Mouse (Mus musculus) frontal cortex, postnatal 36 days (tissue): Measurements from ENCODE around the gene Ahnak2.
"Not testable (repeated sequence)": the region's sequence is repeated elsewhere in the genome, so short reads cannot be mapped to it uniquely, and the experiment has no call there.

Experiments used
- DNase-seq, 2 experiments: peaks; one replicate each; pipeline ENCODE4 v3.0.0; 2022; ENCODE audit warnings: low spot score in 2 of 2

The Ahnak2 gene

DNA sequence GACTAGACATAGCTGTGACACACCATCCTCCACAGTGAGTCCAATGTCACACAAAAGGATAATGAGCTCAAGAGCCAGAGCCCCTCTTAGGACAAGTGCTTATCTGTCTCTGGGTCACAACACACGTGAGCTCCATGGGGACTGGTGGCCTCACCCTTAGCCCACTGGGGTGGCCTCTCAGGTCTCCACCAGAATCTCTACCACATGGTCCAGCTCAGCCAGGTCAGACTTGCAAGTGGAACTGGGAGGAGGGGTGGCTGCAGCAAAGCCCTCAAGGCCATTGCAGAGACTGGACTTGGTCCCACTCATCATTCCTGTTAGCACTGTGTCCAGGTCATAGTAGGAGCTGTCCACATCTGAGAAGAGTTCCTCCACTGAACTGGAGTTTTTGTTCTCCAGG, 18.8 kb upstream of the Ahnak2 start:
- no peak for DNase-seq

DNA sequence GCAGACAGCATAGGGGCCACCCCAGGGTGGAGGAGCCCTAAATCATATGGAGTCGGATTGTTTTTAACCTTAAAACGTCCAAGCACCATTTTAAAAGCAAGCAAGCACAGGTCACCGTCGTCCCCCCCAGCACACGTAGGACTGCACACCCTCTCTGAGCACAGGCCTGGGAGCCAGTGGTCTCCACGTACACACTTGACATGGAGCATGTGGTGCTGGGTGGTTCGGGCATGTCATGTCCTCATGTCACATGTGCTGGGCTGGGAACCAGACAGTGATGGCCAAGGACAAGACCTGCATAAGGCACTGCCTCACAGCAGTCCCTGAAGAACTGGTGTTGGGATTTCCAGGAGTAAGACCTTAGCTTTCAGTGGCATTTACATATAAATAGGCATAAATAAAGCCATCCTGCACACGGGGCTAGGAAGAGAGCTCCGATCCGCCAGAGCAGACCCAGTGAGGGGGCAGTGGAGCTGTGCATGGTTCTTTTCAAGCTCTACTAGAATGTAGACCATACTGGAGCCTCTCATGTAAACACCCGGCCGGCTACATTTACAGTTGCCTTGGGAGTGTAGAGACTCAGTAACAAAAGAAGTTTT, 18.0 kb upstream of the Ahnak2 start:
- no peak for DNase-seq

DNA sequence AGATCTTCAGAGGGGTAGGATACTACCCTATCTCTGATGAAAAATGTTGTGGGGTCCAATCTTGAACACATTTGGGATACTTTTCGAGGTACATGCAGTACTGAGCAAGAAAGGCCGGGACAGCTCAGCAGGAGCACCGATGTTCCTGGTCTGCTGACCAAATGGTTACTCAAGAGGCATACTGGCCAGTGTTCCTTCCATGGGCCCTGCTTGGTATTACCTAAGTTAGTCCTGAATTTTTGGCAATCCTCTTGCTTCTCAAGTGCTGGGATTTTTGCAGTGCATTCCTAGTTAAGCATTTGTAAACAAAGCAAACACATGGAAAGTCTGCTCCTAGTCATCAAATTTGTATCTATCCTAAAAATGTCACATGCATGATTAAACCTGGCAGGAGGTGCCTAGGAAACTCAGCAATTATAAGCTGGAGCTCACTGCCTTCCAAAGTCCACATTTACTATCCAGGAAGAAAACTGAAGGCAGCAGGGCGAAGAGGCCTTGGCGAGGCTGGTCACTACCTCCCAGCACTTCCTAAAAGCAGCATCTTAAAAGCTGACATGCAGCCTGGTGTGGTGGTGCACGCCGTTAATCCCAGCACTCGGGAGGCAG, 16.7 kb upstream of the Ahnak2 start:
- no peak for DNase-seq

DNA sequence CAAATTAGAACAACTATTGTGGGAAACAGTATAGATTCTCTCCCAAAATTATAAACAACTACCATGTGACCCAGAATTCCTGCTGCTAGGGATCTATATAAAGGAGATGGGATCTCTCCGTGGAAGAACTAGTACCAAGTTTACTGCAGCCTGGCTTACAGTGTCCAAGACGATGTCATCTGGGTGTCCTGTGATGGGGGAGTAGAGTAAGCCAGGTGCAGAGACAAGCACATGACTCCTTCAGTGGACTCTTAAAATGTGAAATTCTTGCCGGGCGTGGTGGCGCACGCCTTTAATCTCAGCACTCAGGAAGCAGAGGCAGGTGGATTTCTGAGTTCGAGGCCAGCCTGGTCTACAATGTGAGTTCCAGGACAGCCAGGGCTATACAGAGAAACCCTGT, 14.4 kb upstream of the Ahnak2 start:
- DNase-seq: not testable (repeated sequence)

DNA sequence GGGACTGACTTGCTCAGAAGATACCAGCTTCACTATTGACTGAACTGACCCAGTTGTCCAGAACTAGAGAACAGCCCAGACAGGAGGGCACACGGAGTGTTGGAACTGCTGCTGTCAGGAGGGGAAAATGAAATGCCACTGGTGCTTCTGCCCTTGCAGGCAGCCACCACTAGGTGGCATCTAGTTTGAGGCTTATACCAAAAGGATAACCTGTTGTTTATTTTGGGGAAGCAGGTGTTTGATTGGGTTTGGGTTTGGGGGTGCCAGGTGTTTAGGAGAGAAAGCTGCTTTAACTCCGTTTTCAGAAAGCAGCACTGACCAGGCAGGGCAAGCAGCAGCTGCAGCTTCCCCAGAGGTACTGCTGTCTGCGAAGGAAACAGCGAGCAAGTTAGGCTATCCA, 13.8 kb upstream of the Ahnak2 start:
- peak in 1 of 2 experiments; percentile 67 for DNase-seq

DNA sequence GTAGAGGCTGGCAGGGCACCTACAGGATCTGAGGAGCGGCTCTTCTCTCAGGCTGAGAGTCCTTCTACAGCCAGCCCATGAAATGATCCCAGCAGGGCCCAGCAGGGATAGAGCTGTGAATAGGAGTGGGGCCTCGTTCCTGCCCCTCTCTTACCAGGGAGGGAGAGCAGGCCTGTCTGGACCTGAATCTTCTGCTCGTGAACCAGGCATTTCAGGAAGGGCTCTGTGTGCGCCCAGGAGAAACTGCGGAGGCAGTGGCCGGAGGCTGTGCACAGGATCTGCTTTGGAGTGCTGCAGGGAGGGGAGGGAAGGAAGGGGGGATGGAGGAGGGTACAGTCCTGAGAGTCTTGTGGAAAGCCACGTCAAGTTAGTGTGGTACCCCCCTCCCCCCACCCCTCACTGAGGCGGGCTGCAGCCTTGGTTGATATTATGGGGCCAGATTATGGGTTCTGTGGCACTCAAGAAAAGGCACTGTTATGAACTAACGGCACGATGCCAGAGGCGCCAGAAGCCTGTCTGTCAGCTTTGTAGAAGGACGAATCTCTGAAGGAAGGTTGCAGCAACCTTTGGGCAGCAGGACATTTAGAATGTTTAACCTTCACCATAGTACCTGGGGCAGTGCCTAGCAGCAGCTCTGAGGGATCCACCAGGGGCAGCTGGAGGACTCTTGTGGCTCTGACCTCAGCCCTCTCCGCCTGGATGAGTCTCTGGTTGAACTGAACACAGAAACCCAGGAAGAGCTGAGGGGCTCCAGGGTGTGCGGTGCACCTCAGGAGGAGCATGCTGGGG, 12.4 kb upstream of the Ahnak2 start:
- no peak for DNase-seq

DNA sequence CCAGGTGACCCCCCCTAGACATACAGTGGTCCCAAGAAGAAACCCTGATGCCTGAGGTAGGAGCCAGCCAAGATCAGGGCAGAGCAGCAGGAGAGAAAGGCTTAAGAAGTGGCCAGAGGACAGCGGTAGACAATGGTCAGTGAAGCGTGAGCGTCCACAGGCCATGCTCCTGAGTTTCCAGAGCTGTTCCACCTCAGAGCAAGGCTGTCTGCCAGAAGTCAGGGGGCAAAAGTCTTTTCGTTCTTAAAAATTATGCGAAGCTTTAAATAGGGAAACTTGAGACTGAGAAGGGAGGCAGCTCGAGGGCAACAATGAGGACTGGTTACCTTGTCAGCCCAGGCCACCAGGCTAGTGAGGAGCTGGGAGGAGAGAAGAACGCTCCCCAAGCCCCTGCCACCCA, 10.9 kb upstream of the Ahnak2 start:
- DNase-seq: no peak

DNA sequence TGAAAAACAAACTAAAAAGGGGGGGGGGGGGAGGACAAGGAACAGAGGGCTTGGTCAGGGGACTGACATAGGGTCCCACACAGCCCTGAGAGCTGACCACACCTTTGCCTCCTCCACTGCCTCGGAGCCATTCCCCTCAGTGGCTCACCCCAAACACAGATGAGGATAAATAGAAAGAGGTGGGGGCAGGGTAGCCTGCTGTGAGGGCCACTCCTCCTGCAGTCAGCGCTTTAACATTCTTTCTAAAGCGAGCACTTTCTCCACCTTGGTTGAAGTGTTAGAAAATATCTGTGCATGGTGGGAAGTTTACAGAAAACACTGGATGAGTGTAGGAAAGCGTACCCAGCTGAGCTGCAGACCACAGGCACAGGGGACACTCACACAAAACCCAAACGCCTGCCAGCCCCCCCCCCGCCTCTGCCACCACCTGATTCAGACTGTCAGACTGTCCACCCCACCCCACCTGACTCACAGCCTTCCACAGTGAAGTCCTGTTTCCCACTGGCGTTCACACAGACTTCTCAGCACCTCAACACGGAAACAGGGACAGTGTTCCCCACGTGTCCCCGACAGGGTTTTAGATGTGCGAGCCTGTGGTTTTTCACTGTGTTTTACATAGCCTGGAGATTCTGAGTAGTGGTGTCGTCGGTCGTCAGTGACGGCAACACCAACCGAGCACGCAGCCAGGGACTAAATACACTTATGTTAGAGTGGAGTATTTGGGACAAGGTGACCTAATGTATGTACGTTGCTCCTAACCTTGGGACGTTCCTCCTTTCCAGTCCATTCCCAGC, 7.8 kb upstream of the Ahnak2 start:
- no peak for DNase-seq

DNA sequence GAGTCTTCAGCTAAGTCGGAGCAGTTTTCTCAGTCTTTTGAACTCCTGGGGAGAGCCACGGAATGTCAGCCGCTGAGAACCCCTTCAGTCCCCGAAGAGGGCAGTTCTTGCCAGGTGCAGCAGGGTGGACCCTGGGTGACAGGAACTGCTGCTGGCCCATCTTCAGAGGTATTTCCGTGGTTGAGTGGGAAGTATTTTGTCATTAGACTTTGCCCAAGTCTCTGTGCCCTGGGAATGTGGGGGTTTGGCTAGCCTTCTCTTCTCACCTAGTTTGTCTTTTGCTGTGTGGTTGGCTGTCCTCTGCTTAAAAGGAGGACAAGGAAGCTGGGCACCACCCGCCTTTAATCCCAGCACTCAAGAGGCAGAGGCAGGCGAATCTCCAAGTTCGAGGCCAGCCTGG, 7.2 kb upstream of the Ahnak2 start:
- no peak for DNase-seq

DNA sequence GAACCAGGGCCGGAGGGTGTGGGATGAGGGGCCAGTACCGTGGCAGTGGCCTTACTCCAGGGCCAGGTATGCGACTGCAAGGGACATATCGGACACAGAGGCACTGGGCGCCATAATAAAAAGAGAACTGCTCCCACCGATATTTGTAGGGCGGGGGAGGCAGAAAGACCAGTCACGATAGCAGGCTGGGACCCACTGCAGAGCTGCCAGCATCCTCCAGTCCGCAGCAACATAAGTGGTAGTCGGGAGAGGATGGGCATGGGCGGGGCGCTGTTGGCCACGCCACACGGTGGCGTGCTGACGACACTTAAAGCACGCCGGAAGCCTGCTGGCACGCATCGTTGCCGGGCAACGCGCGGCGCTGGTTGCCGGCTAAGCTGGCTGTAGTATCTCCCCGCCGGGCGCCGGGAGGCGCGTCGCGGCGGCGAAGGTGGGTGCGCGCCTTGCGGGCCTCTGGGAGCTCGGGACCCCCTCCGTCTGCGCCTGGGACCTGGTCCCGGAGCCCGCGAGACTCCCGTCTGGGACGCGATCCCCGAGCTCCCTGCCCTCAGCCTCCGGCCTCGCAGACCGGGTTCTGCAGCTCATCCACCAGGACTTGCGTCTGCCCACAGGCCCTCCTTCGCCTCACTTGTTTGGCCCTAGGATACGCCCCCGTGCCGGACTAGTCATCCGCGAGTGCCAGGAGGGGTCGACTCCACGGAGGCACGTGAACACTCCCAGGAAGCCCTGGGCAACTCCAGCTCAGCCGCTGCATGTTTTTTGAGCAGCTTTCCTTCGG, 6.3 kb upstream of the Ahnak2 start, which contains the start of gene Clba1:
Gene Clba1 (plus strand): TSS at position 351 of the 778 bp plus-strand sequence.
- peak; percentile 87 to 95 for DNase-seq

DNA sequence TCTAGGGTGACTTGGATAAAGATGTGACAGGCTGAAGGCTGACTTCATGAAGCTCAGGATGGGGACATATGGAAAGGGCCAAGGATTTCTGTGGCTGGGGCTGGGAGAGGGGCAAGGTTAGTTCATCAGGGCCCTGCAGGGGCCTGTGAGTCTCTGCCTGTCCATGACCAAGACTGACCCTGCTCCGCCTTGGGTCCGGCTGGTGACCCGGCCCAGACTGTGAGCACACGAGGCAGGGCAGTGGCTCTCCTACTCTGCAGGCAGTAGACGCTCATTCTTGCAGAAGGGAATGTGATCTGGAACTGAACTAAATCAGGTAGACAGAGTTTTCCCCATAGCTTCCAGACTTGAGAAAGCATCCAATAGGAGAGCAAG, 5.7 kb upstream of the Ahnak2 start:
- no peak for DNase-seq

DNA sequence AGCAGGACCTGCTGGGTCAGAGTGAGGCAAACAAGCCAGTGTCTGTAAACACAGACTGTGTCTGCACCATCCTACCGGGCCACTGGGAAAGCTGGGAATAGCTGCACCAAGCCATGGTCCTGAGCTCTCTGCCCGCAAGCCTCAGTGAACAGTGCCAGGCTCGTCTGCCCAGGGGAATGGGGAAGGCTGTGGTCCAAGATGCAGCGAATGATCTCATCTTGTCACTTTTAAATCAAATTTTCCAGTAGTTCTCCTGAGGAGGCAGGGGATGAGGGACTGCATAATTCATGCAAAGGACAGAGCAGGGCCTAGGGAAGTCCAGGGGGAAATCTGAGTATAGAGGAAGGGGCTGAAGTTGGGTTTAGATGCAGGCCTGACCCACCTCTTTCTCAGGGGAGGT, 5.3 kb upstream of the Ahnak2 start:
- DNase-seq: no peak

DNA sequence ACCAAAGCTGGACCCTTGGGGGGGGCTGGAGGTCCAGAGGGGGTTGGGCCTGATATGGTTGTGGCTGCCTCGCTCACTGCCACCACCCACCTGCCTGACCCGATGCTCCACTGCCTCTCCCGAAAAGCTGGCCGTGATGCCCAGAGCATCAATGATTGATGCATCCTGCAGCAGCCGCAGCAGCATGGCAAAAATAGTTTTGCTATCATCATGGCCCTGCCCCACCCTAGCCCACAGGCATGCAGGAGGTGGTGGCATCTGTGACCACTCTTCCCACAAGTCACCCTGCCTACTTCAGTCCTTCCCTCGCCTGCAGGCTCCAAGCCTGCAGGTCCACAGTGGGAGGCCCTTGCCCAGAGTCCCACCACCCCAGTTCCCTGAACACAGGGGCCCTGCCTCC, 3.6 kb upstream of the Ahnak2 start:
- no peak for DNase-seq

DNA sequence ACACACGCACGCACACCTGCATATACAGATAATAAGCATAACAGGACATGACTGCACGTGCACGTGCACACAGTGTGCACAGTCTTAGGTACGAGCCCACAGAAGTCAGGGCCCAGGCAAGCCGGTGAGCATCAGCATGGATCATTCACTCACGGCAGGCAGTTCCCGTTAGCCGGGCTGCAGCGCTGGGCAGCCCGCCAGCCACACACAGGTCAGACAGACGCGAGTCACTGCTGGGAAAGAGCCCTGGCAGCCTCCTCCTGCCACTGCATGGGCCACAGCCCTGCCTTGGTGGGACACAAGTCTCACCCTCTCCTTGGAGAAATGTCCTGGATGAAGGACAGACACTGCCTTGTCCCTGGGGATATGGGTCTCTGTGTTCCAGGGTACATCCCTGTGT, 1.6 kb upstream of the Ahnak2 start:
- no peak for DNase-seq

DNA sequence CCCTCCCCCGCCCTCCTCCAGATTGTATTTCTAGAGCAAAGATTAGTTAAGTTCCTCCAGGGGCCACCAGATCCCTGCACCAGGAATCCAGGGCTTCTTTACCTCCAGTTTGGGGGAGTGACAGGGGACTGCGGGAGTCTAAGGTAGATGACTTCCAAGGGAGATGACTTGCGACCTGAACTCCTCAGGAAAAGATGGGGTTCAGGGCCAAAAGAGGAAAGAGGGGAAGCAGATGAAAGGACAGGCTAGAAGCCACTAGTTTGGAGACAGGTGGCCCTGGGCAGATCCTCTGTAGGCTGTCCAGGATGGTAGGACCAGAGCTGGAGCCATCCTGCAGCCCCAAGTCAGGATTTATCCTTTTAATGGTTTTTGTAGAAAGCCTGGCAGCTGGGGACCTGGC, 460 bp upstream of the Ahnak2 start:
- no peak for DNase-seq

DNA sequence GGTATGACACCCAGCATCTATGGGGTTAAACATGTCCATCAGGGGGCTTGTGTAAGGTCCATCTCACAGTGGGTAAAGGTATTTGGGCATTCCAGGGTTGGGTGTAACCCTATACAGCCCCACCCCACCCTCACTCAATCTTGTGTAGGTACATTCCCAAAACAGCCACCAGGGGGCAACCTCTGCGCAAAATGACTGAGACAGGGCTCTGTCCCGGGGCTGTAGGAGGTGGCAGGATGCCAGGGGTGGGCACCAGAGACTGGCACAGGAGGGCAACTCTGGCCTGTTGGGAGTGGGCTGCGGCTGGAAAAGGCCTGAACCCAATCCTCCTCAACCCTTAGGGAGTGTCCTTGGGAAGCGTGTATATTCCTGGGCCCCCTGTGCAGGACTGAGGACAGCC, 2.0 kb downstream of the Ahnak2 start:
- DNase-seq: peak; percentile 60 to 61

DNA sequence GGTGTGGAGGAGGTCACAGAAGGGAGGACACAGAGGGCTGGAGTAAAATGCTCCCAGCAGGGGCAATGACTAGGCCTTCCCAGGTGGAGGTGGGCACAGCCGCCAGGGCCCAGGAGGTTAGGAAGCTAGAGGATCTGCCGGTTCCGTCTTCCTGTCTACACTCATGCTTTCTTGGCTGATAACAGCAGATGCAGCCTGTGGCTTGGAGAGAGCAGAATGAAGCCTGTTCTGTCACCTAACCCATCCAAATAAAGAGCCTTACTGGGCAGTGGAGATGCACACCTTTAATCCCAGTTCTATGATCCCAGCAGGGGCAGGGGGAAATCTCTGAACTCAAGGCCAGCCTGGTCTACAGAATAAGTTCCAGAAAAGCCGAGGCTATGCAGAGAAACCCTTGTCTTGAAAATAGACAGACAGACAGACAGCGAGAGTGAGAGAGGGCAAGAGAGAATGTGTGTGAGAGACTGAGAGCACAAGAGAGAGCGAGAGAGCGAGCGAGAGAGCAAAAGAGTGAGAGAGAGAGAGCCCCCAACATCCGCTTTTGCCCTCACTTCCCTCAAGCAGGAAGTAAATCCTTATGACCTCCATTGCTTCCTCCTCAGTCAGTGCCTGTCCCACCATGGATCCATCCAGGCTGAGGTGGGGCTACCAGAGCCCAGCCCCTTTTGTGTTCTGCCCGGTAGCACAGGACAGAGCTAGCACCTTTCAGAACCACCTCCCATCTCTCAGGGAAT, 3.1 kb downstream of the Ahnak2 start:
- DNase-seq: no peak

DNA sequence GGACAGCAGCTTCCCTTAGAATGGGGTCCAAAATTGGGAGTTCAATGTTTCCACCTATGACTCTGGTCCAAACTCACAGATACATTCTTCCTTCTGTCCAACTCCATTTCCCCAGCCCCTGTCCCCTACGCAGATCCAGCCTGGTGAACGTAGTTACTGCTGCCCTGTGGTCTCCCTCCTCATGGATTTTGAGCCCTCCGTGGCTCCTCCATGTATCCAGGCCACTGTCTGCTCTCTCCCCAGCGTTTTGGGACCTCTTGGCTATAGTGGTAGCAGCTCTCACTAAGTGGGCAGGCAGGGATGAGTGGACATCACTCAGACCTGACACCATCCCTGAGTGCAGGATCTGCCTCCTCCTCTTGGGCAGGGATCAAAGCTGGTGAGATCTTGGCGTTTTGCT, 3.7 kb downstream of the Ahnak2 start:
- DNase-seq: no peak

DNA sequence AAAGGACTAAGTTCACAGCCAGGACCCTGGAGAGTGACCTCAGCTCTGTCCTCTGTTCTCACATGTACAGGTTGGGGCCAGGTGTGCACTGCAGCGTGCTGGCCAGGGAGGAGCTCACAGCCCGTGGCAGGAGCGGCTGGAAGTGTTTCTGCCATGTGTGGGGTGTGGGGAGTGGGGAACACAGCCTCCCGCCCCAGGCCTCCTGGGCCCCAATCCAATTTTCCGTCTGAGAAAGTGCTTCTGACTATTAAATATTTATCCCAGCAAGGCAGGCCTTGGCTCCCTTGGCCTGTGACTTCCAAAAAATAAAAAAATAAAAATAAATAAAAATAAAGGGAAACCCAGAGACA, 4.2 kb downstream of the Ahnak2 start:
- no peak for DNase-seq

DNA sequence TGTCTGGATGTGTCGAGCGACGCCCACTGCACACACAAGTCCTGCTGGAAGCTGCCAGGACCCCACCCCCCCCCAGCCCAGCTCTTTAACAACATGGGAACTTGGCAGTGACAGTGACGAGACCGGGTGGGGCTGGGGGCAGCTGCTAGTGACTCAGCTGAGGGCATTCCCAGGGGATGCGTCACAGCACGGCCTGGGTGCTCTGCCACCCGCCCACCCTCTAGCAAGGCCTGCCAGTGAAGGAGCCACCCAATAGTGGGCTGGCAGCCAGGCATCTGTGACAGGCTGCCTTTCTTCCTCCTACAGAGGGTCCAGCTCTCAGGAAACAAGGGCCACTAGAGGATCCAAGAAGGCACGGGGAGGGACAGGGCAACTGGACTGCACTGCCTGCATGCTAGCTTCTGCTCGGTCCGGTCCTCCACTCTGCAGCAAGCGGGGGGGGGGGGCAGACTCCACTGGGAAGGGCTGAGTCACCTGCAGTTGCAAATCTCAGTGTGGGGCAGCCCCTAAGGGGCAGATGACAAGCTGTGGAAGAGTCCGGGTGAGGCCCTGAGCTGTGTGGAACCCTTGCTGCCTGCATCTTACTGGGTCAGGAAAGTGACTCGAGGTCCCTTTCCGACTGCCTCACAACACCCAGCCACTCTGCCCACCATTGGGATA, 4.7 kb downstream of the Ahnak2 start:
- DNase-seq: peak; percentile 62 to 72
